Mouse (Mus musculus): ENCODE measurements around the gene Dpp6. TPM values are rescaled to one million over a fixed set of nuclear protein-coding genes. Genes with fewer than 3 reads are reported as not detected.

Gene Dpp6
- total RNA-seq, 4 experiments from 2014 or later = 0.35 to 0.71 (median 0.63) TPM

DNA sequence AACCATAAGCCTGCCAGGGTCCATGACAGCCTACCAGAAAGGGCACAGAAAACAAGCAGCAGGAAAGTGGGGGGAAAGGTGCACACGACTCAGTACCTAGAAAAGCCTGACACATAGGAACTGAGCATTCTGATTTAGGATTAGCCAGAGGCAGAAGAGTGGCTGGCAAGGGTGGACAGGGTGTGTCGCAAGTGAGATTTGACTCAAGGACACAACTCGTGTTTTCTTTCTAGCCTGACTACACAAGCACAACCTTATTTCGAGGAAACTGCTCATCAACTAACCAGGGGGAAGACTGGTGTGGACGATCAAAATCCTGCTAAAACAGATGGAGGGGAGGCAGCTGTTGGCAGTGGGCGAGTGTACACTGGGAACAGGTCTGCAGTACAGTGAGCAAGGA is 922.2 kb downstream of the Dpp6 start:
- no peak for DNase-seq (ENCODE audit: low spot score)

DNA sequence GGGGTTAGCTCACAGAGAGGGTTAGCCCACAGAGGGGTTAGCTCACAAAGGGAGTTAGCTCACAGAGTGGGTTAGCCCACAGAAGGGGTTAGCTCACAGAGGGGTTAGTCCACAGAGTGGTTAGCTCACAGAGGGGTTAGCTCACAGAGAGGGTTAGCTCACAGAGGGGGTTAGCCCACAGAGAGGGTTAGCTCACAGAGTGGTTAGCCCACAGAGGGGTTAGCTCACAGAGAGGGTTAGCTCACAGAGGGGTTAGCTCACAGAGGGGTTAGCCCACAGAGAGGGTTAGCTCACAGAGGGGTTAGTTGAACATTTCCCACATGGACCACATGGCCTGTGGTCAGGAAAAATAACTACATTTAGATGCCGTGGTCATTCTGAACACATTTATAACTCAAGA is 927.9 kb downstream of the Dpp6 start:
- no peak for DNase-seq (ENCODE audit: low spot score)

DNA sequence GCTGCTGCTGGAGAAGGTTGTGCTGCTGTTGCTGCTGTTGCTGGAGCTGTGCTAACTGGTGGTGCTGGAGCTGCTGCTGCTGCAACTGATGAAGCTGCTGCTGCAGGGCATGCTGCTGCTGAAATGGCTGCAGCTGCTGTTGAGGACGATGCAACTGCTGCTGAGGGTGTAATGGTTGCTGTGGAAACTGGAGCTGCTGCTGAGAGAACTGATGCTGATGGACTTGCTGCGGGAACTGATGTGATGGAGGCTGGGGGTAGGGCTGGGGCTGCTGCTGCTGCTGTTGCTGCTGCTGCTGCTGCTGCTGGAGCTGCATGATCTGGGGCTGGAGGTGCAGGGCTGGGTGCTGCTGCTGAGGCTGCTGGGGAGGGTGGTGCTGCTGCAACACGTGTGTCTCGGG is 948.8 kb downstream of the Dpp6 start:
- DNase-seq (ENCODE audit: low spot score) = no peak

DNA sequence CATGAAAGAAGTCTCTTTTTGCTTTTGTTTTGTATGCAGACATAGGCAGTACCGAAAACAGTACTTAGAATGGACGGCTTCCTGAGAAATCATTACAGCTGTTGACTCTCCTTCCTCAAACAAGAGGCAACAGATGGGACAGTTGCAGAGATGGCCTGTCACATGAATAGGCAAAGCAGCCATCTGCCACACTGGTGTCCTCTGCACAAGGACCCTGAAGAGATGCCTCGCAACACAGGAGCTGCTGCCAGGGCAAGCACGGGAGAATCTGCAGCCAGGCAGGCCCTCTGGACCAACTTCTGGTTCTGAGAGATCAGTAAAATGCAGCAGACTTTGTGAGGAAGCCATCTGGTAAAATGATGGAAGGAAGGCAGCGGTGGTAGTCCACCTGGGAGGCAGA is 950.9 kb downstream of the Dpp6 start:
- DNase-seq (ENCODE audit: low spot score) = no peak
